Mouse (Mus musculus) E14TG2a.4 (cell line): ENCODE data around the gene Myoz1.

ENCODE experiments used
- CTCF ChIP-seq: conservative IDR thresholded peaks from 2 replicates; pipeline ENCODE4 v1.5.1; 2014; ENCODE audit warnings: low read length
- POU5F1 ChIP-seq: IDR thresholded peaks from 2 replicates; pipeline ENCODE4 v1.6.1; 2014; ENCODE audit warnings: low read length, borderline replicate concordance

DNA sequence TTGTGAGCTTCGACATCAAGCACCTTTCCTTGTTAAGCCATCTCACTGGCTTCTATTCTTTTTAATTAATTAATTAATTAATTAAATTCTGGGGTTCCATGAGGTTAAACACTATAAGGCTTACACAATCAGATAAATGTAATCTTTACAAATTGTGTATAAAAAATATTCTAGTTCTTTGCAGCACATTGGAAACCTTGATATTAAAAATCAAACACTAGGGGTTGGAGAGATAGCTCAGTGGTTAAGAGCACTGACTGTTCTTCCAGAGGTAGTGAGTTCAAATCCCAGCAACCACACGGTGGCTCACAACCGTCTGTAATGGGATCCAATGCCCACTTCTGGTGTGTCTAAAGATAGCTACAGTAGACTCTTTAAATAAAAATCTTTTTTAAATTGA lies 33.4 kb downstream of the Myoz1 start:
- no peak for TF ChIP-seq CTCF
- no peak for TF ChIP-seq POU5F1
